Mouse (Mus musculus) A20 (cell line): Measurements from ENCODE around the gene Itpr1.

ENCODE experiments used
- DNase-seq: peaks from one replicate; pipeline ENCODE4 v3.0.0-alpha.2; 2011; ENCODE audit warnings: low read depth, low spot score

Gene Itpr1

DNA sequence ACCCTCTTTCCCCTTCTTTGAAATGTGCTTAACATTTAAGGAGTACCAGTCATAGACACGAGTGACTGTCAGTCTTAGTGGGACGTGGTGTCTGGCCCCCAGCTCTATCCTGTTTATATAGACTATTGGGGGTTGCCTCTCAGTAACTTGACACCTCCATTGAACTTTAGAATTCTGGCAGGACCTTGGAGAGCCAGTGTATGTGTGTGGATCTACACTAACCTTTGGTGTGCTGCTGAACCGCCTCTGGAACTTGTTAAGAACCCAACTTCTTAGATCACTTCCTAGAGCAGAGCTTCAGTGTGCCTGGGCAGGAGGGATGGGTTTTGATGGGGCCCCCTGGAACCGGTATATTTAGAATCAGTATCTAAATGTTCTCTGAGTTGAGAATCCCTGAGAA, 26.2 kb downstream of the Itpr1 start:
- DNase-seq: no peak

DNA sequence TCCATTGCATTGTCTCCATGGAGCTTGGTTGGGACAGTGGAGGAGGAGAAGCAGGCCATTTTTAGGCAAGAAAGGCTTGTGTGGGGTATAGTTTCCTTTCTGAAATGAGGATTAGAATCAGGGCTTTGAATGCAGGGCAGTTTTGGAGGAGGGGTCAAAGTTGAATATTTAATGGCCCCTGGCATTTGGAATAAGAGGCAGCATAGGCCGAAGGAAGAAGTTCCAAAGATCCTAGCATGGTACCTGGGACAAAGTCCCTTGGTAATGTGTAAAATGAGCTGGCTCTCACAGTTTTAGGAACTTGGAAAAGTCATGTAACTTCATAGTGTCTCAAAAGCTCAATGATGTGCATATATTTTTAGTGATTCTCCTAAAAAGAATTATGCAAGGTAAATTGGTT, 27.1 kb downstream of the Itpr1 start:
- DNase-seq: no peak

- no peak for DNase-seq
Measured at GRCm38 (mm10) chr6:108240754-108241153, 27.9 kb downstream of the Itpr1 start.

- DNase-seq: no peak
Measured at GRCm38 (mm10) chr6:108244571-108244970, 31.7 kb downstream of the Itpr1 start.

DNA sequence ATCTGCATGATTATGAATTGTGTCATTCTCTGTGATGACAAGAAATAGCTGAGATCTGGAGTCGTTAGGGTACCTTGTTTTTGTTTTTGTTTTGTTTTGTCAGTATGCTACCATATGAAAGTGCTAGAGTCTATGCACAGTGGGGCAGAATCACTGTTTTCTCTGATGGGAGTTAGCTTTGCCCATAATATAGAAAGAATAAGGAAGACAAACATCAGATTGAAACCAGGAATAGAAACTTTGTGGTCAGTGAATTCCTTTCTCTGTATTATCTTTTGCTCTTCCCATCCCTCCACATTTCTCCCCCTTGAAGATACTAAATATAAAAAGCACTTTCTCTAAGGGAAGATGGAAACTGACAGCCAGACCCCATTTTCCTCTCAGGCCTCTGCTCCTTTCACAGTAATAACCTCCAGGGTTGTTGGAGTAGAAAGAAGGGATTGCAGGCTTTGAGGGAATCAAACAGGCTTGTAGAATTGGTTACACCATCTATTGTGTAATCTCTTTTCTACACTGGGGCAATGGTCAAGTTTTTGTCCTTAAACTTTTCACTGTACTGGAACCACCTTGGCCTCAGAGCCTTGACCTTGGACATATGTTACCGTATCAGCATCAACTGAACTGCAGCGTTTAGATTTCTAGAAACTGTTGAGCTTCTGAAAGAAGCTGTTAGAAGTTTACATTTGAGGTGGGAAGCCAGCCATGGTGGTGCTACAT, 33.6 kb downstream of the Itpr1 start:
- DNase-seq: no peak

GRCm38 (mm10) chr6:108247211-108247610, 34.3 kb downstream of the Itpr1 start:
- no peak for DNase-seq

DNA sequence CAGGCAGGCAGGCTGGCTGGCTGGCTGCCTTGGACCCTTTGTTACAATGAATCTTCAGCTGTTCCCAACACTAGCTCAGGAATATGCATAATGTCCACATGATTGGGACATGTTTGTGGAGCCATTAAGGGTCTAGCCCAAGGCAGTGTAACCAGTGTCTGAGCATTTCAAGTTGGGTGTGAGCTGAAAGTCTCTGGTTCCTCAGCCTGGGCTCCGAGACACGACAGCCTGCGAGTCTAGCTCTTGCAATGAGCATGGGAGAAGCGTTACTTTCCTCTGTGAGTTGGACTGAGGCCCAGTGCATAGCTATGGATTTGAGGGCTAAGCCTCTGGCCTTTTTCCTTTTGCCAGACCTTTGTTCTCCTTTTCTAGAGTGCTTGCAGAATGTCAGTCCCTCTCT, 35.6 kb downstream of the Itpr1 start:
- no peak for DNase-seq

DNA sequence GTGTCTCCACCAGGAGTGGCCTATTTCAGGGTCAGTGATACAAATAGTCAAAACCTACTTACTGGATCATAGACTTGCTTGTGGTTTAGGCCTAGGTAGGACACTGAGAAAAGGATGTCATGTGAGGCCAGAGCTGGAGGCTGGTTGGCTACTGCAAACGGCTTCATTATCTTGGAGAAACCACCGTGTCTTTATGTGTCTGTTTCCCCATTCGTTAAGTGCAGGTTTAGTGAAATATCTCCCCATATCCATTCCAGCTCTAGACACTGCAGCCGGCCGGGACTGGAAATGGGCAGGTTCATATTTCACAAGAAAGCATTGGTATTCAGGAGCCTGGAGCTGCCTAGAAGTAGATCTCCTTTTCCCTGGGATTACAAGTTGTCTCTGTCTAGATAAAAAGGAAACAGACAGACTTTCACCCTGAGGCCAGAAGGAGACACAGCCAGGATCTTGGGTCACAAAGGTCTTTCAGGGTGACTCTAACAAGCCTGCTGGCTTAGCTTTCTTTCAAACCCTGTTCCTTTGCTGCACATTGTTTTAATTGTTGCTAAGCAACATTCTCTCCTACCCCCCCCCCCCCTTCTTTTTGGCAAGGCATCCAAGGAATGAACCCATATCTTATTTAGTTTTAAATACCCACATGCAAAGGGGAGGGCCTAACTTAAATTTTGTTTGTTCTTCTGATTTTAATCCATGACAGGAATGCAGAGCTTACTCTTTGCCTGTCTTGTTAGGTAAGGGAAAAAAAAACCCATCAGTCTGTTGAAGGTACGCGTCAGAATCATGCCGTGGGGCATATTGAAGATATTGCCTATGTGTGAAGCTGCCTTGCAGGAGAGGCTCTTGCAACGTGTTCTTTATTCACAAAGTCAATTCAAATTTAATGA, 36.4 kb downstream of the Itpr1 start:
- DNase-seq: no peak

- DNase-seq: no peak
Measured at GRCm38 (mm10) chr6:108249918-108250225, 37.0 kb downstream of the Itpr1 start.

DNA sequence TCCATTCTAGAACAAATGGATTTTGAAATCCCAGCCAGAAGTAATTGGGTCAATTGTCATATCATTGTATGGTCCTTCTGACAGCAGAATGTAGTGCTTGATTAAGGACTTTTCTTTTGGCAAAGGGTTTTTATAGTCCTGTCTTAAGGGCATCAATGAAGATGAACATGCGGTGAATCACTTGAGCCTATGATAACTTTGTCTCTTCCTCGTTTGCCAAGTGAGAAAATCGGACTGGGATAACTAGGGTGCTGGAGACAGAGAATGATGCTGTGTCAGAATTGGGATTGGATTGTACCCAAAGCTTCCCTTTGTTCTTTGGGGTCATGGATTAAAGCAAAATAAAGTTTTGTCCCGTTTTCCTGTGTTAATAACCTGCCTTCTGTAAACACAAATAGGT, 37.5 kb downstream of the Itpr1 start:
- no peak for DNase-seq

GRCm38 (mm10) chr6:108252565-108253360, 39.9 kb downstream of the Itpr1 start:
- DNase-seq: no peak

GRCm38 (mm10) chr6:108254132-108255064, 41.5 kb downstream of the Itpr1 start:
- no peak for DNase-seq

- no peak for DNase-seq
Measured at GRCm38 (mm10) chr6:108255880-108256279, 43.0 kb downstream of the Itpr1 start.

- no peak for DNase-seq
Measured at GRCm38 (mm10) chr6:108257225-108257624, 44.3 kb downstream of the Itpr1 start.

- no peak for DNase-seq
Measured at GRCm38 (mm10) chr6:108258631-108259030, 45.7 kb downstream of the Itpr1 start.

GRCm38 (mm10) chr6:108259671-108260070, 46.8 kb downstream of the Itpr1 start:
- DNase-seq: no peak

- no peak for DNase-seq
Measured at GRCm38 (mm10) chr6:108261506-108261905, 48.6 kb downstream of the Itpr1 start.

DNA sequence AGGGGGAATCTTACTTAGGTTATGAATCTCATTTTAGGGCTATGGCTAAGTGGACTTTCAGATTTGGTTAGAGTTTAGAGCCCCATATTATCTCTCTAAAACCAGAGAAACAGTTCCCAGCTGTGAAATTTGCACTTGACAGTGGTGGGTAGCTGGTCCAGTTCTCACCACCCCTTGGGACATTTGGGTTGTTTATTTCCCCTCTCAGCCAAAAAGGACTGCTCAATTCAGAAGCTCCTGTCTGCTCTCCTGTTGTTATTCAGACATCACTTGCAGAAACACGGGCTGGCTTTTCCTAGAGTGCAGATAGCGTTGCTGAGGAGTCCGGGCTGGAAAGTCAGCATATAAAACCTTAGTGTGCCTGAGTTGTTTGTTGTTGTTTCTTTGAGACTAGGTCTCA, 51.3 kb downstream of the Itpr1 start:
- DNase-seq: no peak

DNA sequence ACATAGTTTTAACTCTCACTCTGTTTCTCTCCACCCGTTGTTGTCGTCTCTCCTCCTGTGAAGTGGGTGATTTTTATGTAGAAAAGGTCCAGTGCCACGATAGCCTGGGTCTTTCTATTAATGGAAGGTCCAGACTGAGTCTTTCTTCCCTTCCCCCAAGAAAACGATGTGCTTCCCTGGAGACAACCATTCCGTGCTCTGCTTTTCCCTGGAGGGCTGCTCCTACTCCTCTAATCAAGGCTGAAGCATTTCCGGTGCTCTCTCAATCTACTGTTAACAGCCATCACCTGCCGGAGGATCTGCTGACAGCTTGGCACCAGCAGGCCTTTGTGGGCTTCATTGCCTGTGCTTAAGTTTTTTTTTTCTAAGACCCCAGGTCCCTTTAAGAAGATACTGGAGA, 60.6 kb downstream of the Itpr1 start:
- no peak for DNase-seq

- DNase-seq: no peak
Measured at GRCm38 (mm10) chr6:108274364-108275084, 61.6 kb downstream of the Itpr1 start.
